Mouse (Mus musculus): ENCODE measurements around the gene Resp18. TPM values are rescaled to one million over a fixed set of nuclear protein-coding genes. Genes with fewer than 3 reads are reported as not detected.

Resp18 gene
- polyA plus RNA-seq, 2 experiments: not detected

DNA sequence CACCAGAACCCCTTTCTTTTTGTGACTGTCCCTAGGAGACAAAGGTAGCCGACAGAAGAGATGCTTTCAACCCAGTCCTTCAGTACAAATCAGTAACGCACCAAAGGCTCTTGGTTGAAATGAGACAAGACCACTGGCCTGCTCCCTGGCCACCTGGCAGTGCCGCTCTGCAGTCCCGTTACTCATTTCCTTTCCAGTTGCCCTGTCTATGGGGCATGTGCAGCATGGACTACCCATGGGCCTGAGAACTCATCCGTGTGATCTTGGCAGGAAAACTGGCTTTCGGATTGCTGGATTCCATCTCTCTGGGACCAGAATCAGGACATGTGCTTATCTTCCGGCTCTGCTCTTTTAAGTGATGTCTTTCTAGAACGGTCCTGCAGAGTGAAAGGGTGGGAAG is 13.1 kb upstream of the Resp18 start:
- H3K4me2 ChIP-seq (ENCODE audit: low read depth): no peak overlapping the region
- no peaks in the 10 kb centered on the region for H3K36me3 ChIP-seq (replicated peaks; ENCODE audit: control insufficient read depth, insufficient read depth, low read depth)
- 66% methylated on average over 8 of the region's 8 CpGs for WGBS (ENCODE audit: insufficient replicate concordance)
- DNase-seq (ENCODE audit: low read depth in 3 of 3, low spot score in 3 of 3): no peak
- no peak for ATAC-seq (ENCODE audit: insufficient read depth)
- no peak overlapping the region for H3K27ac ChIP-seq
- no peaks in the 10 kb centered on the region for H3K27me3 ChIP-seq (ENCODE audit: control insufficient read depth, insufficient read depth, low read length)
- no peak for TF ChIP-seq EP300 (IDR thresholded peaks at IDR 0.05; ENCODE audit: low read depth)
- TF ChIP-seq CTCF (IDR thresholded peaks at IDR 0.05; ENCODE audit: low read depth): no peak
- H3K4me3 ChIP-seq (ENCODE audit: insufficient read depth in 1 of 2, low read depth in 2 of 2, low read length in 2 of 2): no peak overlapping the region
- no peak overlapping the region for H3K9ac ChIP-seq (replicated peaks)
- no peaks in the 10 kb centered on the region for H3K4me1 ChIP-seq (replicated peaks; ENCODE audit: control insufficient read depth in 2 of 2, insufficient read depth in 2 of 2, low read length in 1 of 2)
- H3K9me3 ChIP-seq (ENCODE audit: control insufficient read depth, low read length): no peaks in the 10 kb centered on the region

DNA sequence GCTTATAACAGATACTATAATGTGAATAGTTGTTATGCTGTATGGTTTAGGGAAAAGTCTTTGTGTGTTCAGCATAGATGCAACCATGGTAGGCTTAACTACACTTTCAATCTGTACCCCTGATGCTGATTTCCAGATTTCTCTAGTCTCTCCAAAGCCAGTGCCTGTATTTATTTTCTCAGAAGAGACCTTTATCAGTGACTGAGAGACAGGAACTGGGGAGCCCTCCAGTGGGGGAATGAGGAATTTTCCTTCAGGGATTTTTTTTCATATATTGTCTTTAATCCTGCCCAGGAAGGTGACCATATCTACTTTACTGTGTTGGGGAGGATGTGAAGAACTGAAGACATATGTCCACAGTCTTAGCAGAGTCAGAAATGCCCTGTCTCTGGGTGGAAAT is 12.4 kb upstream of the Resp18 start:
- DNase-seq (ENCODE audit: low read depth in 3 of 3, low spot score in 3 of 3) (no peak), ATAC-seq (ENCODE audit: insufficient read depth) (no peak)
- no peaks in the 10 kb centered on the region for H3K27me3 ChIP-seq (ENCODE audit: control insufficient read depth, insufficient read depth, low read length)
- no peaks in the 10 kb centered on the region for H3K9me3 ChIP-seq (ENCODE audit: control insufficient read depth, low read length)
- H3K4me2 ChIP-seq (ENCODE audit: low read depth): no peak overlapping the region
- no peak overlapping the region for H3K9ac ChIP-seq (replicated peaks)
- H3K4me1 ChIP-seq (replicated peaks; ENCODE audit: control insufficient read depth in 2 of 2, insufficient read depth in 2 of 2, low read length in 1 of 2): no peaks in the 10 kb centered on the region
- no peak overlapping the region for H3K27ac ChIP-seq
- H3K36me3 ChIP-seq (replicated peaks; ENCODE audit: control insufficient read depth, insufficient read depth, low read depth): no peaks in the 10 kb centered on the region
- no peak overlapping the region for H3K4me3 ChIP-seq (ENCODE audit: insufficient read depth in 1 of 2, low read depth in 2 of 2, low read length in 2 of 2)
- TF ChIP-seq EP300 (IDR thresholded peaks at IDR 0.05; ENCODE audit: low read depth): no peak
- peak; percentile 14; the same call in 1 of the 2 replicates for TF ChIP-seq CTCF (IDR thresholded peaks at IDR 0.05; ENCODE audit: low read depth)

DNA sequence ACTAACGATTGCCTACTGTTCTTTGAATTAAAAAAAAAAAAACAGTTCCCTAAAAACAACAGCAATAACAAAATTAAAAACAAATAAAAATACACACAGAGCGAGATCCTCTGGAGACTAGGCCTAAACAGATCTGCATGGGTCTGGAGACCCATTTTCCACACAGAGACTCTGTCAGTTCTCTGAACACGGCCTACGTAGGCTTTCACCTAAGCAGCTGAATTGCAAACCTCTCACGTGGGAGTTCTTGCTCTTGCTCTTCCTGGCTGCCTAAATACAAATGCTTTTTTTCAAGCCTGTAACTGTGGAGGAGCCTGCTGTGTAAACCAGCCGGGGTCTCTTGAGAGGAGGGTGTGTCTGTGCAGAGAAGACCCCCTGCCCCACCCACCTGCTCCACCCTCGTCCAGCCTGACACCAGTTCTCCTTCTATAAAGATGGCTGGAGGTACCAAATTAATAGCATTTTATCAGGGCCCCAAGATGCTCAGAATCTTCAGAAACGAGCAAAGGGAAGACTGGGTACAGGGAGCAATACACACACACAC is 11.7 kb upstream of the Resp18 start:
- Histone ChIP-seq H3K9me3 (ENCODE audit: control insufficient read depth, low read length) (no peaks in the 10 kb centered on the region), H3K4me1 (replicated peaks; ENCODE audit: control insufficient read depth in 2 of 2, insufficient read depth in 2 of 2, low read length in 1 of 2) (no peaks in the 10 kb centered on the region), H3K4me2 (ENCODE audit: low read depth) (no peak overlapping the region), H3K36me3 (replicated peaks; ENCODE audit: control insufficient read depth, insufficient read depth, low read depth) (no peaks in the 10 kb centered on the region), H3K27ac (no peak overlapping the region), H3K4me3 (ENCODE audit: insufficient read depth in 1 of 2, low read depth in 2 of 2, low read length in 2 of 2) (no peak overlapping the region), H3K9ac (replicated peaks) (no peak overlapping the region), H3K27me3 (ENCODE audit: control insufficient read depth, insufficient read depth, low read length) (no peaks in the 10 kb centered on the region)
- TF ChIP-seq EP300 (IDR thresholded peaks at IDR 0.05; ENCODE audit: low read depth) (no peak), CTCF (IDR thresholded peaks at IDR 0.05; ENCODE audit: low read depth) (no peak)
- ATAC-seq (ENCODE audit: insufficient read depth) (no peak), DNase-seq (ENCODE audit: low read depth in 3 of 3, low spot score in 3 of 3) (no peak)
- WGBS (ENCODE audit: insufficient replicate concordance): 53% methylated on average over 8 of the region's 8 CpGs

DNA sequence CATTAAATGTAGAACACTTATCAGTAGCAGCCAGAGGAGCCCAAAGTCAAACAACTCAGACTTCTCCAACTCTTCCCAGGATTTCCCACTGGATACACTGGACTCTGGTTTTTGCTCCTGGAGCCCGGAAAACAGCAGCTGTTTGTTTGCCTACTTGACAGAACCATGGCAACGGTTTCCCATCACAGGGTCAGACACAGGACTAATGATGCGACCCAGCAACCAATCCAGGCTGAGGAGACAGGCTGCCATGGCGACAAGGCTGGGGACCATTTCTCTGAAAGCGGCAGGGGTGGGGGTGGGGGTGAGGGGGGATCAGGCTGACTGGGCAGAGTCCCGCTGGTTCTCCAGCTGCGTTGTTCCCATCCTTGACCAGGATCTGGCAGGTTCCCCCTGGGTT is 11.2 kb upstream of the Resp18 start:
- H3K4me2 ChIP-seq (ENCODE audit: low read depth): no peak overlapping the region
- H3K9ac ChIP-seq (replicated peaks): no peak overlapping the region
- no peak overlapping the region for H3K27ac ChIP-seq
- no peaks in the 10 kb centered on the region for H3K4me1 ChIP-seq (replicated peaks; ENCODE audit: control insufficient read depth in 2 of 2, insufficient read depth in 2 of 2, low read length in 1 of 2)
- no peak overlapping the region for H3K4me3 ChIP-seq (ENCODE audit: insufficient read depth in 1 of 2, low read depth in 2 of 2, low read length in 2 of 2)
- TF ChIP-seq EP300 (IDR thresholded peaks at IDR 0.05; ENCODE audit: low read depth) (no peak), CTCF (IDR thresholded peaks at IDR 0.05; ENCODE audit: low read depth) (no peak)
- no peaks in the 10 kb centered on the region for H3K9me3 ChIP-seq (ENCODE audit: control insufficient read depth, low read length)
- H3K36me3 ChIP-seq (replicated peaks; ENCODE audit: control insufficient read depth, insufficient read depth, low read depth): no peaks in the 10 kb centered on the region
- WGBS (ENCODE audit: insufficient replicate concordance): 24% methylated on average over 7 of the region's 7 CpGs
- no peaks in the 10 kb centered on the region for H3K27me3 ChIP-seq (ENCODE audit: control insufficient read depth, insufficient read depth, low read length)
- ATAC-seq (ENCODE audit: insufficient read depth) (no peak), DNase-seq (ENCODE audit: low read depth in 3 of 3, low spot score in 3 of 3) (no peak)

DNA sequence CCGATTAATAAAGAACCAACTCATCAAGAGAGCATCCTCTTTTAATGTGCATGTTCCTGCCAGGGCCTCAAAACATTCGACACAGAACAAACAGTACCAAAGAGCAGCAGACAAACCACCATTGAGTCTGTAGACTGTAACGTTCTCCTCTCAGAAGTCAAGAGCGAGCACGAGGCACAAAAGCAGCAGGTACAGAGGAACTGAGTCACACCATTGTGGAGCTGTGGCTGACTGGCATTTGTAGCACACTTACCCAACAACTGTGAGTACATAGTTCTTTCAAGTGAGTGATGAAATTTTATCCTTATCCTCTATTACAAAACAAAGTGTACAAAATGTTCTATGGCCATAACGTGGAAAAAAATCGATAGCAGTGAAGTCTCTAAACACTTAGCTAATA is 6.7 kb upstream of the Resp18 start:
- Histone ChIP-seq H3K36me3 (replicated peaks; ENCODE audit: control insufficient read depth, insufficient read depth, low read depth) (no peaks in the 10 kb centered on the region), H3K9ac (replicated peaks) (no peak overlapping the region), H3K4me2 (ENCODE audit: low read depth) (no peak overlapping the region), H3K27me3 (ENCODE audit: control insufficient read depth, insufficient read depth, low read length) (no peaks in the 10 kb centered on the region), H3K4me3 (ENCODE audit: insufficient read depth in 1 of 2, low read depth in 2 of 2, low read length in 2 of 2) (no peak overlapping the region), H3K9me3 (ENCODE audit: control insufficient read depth, low read length) (no peaks in the 10 kb centered on the region), H3K27ac (no peak overlapping the region), H3K4me1 (replicated peaks; ENCODE audit: control insufficient read depth in 2 of 2, insufficient read depth in 2 of 2, low read length in 1 of 2) (no peaks in the 10 kb centered on the region)
- DNase-seq (ENCODE audit: low read depth in 3 of 3, low spot score in 3 of 3) (no peak), ATAC-seq (ENCODE audit: insufficient read depth) (no peak)
- TF ChIP-seq CTCF (IDR thresholded peaks at IDR 0.05; ENCODE audit: low read depth) (no peak), EP300 (IDR thresholded peaks at IDR 0.05; ENCODE audit: low read depth) (no peak)
- WGBS (ENCODE audit: insufficient replicate concordance): 67% methylated on average over 7 of the region's 7 CpGs

Data from liver, embryonic 14.5 days (tissue).